Mouse (Mus musculus) midbrain, embryonic 13.5 days (tissue): ENCODE data around the gene Odf2l. TPM values are rescaled to one million over a fixed set of nuclear protein-coding genes. Genes with fewer than 3 reads are reported as not detected.
A peak's percentile ranks its signal among the peaks of the same experiment; 100 is the strongest.

Experiments
- ATAC-seq: fragments of 200-750 bp; cut with Nextera tagmentation; 2 replicates; pipeline ENCODE4 v1.8.0; 2017; ENCODE audit warnings: mild to moderate bottlenecking, moderate TSS enrichment, moderate library complexity
- H3K27ac ChIP-seq: fragments of 300-500 bp; sonication (generic); 2 replicates; pipeline ENCODE4 v1.5.1; 2015; ENCODE audit warnings: inconsistent platforms, mild to moderate bottlenecking, moderate library complexity
- H3K27me3 ChIP-seq: fragments of 300-500 bp; sonication (generic); 2 replicates; pipeline ENCODE4 v1.6.1; 2015; ENCODE audit warnings: mild to moderate bottlenecking, inconsistent platforms
- H3K36me3 ChIP-seq: fragments of 300-500 bp; sonication (generic); 2 replicates; pipeline ENCODE4 v1.6.1; 2015; ENCODE audit warnings: mild to moderate bottlenecking, inconsistent platforms
- H3K4me1 ChIP-seq: fragments of 300-500 bp; sonication (generic); replicated peaks from 2 replicates; pipeline ENCODE4 v1.6.1; 2015; ENCODE audit warnings: inconsistent platforms
- H3K4me2 ChIP-seq: fragments of 300-500 bp; sonication (generic); replicated peaks from 2 replicates; pipeline ENCODE4 v1.6.1; 2015; ENCODE audit warnings: moderate library complexity, mild to moderate bottlenecking, inconsistent platforms
- H3K4me3 ChIP-seq: fragments of 300-500 bp; sonication (generic); replicated peaks from 2 replicates; pipeline ENCODE4 v1.5.1; 2015; ENCODE audit warnings: mild to moderate bottlenecking, inconsistent platforms
- H3K9ac ChIP-seq: fragments of 300-500 bp; sonication (generic); replicated peaks from 2 replicates; pipeline ENCODE4 v1.6.1; 2015; ENCODE audit warnings: mild to moderate bottlenecking, inconsistent platforms
- H3K9me3 ChIP-seq: fragments of 300-500 bp; sonication (generic); 2 replicates; pipeline ENCODE4 v1.6.1; 2016; ENCODE audit warnings: mild to moderate bottlenecking, inconsistent platforms
- WGBS: fragments of 180-500 bp; shearing (Covaris S2); methylation state at CpG from one replicate; pipeline ENCODE4 v1.1.7; 2015; 5-methylcytosine and 5-hydroxymethylcytosine counted together
- polyA plus RNA-seq: library from polyadenylated mRNA; unstranded; fragments of >200 nt; fragmentation: Nextera tagmentation; extraction: Ambion mirVana; gene quantifications from 2 replicates; pipeline ENCODE4 v1.2.1, GENCODE M21; 2015

Odf2l gene
- polyA plus RNA-seq = 19.1 and 21.1 TPM in 2 replicates

- Histone ChIP-seq H3K4me1 (peaks cover 19% of the 10 kb centered on the region), H3K36me3 (no peaks in the 10 kb centered on the region), H3K27me3 (no peaks in the 10 kb centered on the region), H3K9me3 (no peaks in the 10 kb centered on the region), H3K4me2 (peak within 1 kb of the TSS; percentile 75), H3K9ac (peak within 1 kb of the TSS; percentile 78), H3K4me3 (peak within 1 kb of the TSS; percentile 69), H3K27ac (peak within 1 kb of the TSS; percentile 96)
- under 1% methylated on average over 57 of the region's 57 CpGs for WGBS
- ATAC-seq = peak; percentile 99
Measured at GRCm38 (mm10) chr3:145118254-145119001, at the start of gene Odf2l. Gene Odf2l (plus strand): TSS chr3:145118588.

GRCm38 (mm10) chr3:145068964-145069363 lies 49.4 kb upstream of the Odf2l start:
- no peak overlapping the region for H3K4me2 ChIP-seq
- no peaks in the 10 kb centered on the region for H3K36me3 ChIP-seq
- no peaks in the 10 kb centered on the region for H3K9me3 ChIP-seq
- no peak overlapping the region for H3K27ac ChIP-seq
- WGBS = 82% methylated on average over 4 of the region's 4 CpGs
- no peaks in the 10 kb centered on the region for H3K4me1 ChIP-seq
- no peak overlapping the region for H3K9ac ChIP-seq
- H3K4me3 ChIP-seq = no peak overlapping the region
- ATAC-seq = no peak
- no peaks in the 10 kb centered on the region for H3K27me3 ChIP-seq

- H3K4me3 ChIP-seq = no peak overlapping the region
- no peaks in the 10 kb centered on the region for H3K36me3 ChIP-seq
- no peak overlapping the region for H3K9ac ChIP-seq
- no peaks in the 10 kb centered on the region for H3K27me3 ChIP-seq
- H3K4me2 ChIP-seq = no peak overlapping the region
- no peaks in the 10 kb centered on the region for H3K4me1 ChIP-seq
- H3K27ac ChIP-seq = no peak overlapping the region
- ATAC-seq = no peak
- no peaks in the 10 kb centered on the region for H3K9me3 ChIP-seq
- WGBS = 93% methylated on average over 3 of the region's 3 CpGs
Measured at GRCm38 (mm10) chr3:145072339-145072738, 46.0 kb upstream of the Odf2l start.

- Histone ChIP-seq H3K9me3 (no peaks in the 10 kb centered on the region), H3K4me2 (no peak overlapping the region), H3K4me3 (no peak overlapping the region), H3K27me3 (no peaks in the 10 kb centered on the region), H3K4me1 (no peaks in the 10 kb centered on the region), H3K9ac (no peak overlapping the region), H3K36me3 (no peaks in the 10 kb centered on the region), H3K27ac (no peak overlapping the region)
- WGBS = 95% methylated on average over 6 of the region's 6 CpGs
- ATAC-seq = no peak
Measured at GRCm38 (mm10) chr3:145078405-145078804, 40.0 kb upstream of the Odf2l start.

- no peaks in the 10 kb centered on the region for H3K27me3 ChIP-seq
- H3K9me3 ChIP-seq = 0 out of 2 replicates have a peak, but pooled peaks cover 4% of the 10 kb centered on the region
- H3K4me2 ChIP-seq = no peak overlapping the region
- no peak for ATAC-seq
- no peak overlapping the region for H3K4me3 ChIP-seq
- WGBS = 84% methylated on average over 8 of the region's 8 CpGs
- H3K36me3 ChIP-seq = no peaks in the 10 kb centered on the region
- H3K9ac ChIP-seq = no peak overlapping the region
- no peaks in the 10 kb centered on the region for H3K4me1 ChIP-seq
- H3K27ac ChIP-seq = no peak overlapping the region
Measured at GRCm38 (mm10) chr3:145080904-145081303, 37.5 kb upstream of the Odf2l start.

GRCm38 (mm10) chr3:145083081-145083480 lies 35.3 kb upstream of the Odf2l start:
- ATAC-seq = no peak
- 90% methylated on average over 1 of the region's 1 CpGs for WGBS
- no peak overlapping the region for H3K4me3 ChIP-seq
- H3K27ac ChIP-seq = no peak overlapping the region
- no peaks in the 10 kb centered on the region for H3K36me3 ChIP-seq
- no peak overlapping the region for H3K9ac ChIP-seq
- H3K27me3 ChIP-seq = no peaks in the 10 kb centered on the region
- no peaks in the 10 kb centered on the region for H3K4me1 ChIP-seq
- H3K4me2 ChIP-seq = no peak overlapping the region
- H3K9me3 ChIP-seq = 0 out of 2 replicates have a peak, but pooled peaks cover 4% of the 10 kb centered on the region

- Histone ChIP-seq H3K27ac (no peak overlapping the region), H3K9me3 (0 out of 2 replicates have a peak, but pooled peaks cover 4% of the 10 kb centered on the region), H3K9ac (no peak overlapping the region), H3K36me3 (no peaks in the 10 kb centered on the region), H3K27me3 (no peaks in the 10 kb centered on the region), H3K4me2 (no peak overlapping the region), H3K4me3 (no peak overlapping the region), H3K4me1 (no peaks in the 10 kb centered on the region)
- WGBS = 96% methylated on average over 14 of the region's 14 CpGs
- no peak for ATAC-seq
Measured at GRCm38 (mm10) chr3:145086180-145086579, 32.2 kb upstream of the Odf2l start.

GRCm38 (mm10) chr3:145087857-145088598 lies 30.4 kb upstream of the Odf2l start:
- WGBS = 79% methylated on average over 8 of the region's 8 CpGs
- Histone ChIP-seq H3K4me1 (no peaks in the 10 kb centered on the region), H3K4me3 (no peak overlapping the region), H3K27me3 (no peaks in the 10 kb centered on the region), H3K9ac (no peak overlapping the region), H3K9me3 (0 out of 2 replicates have a peak, but pooled peaks cover 4% of the 10 kb centered on the region), H3K36me3 (no peaks in the 10 kb centered on the region), H3K27ac (no peak overlapping the region), H3K4me2 (no peak overlapping the region)
- ATAC-seq = no peak

GRCm38 (mm10) chr3:145099291-145099690 lies 19.1 kb upstream of the Odf2l start, which contains the start of gene Clca2:
Gene Clca2 (minus strand): TSS chr3:145099443.
- no peak for ATAC-seq
- Histone ChIP-seq H3K27me3 (no peaks in the 10 kb centered on the region), H3K9me3 (no peaks in the 10 kb centered on the region), H3K27ac (no peak within 1 kb of the TSS), H3K9ac (no peak within 1 kb of the TSS), H3K4me1 (no peaks in the 10 kb centered on the region), H3K4me3 (no peak within 1 kb of the TSS), H3K36me3 (no peaks in the 10 kb centered on the region), H3K4me2 (no peak within 1 kb of the TSS)
- whole genome bisulfite sequencing = 83% methylated on average over 6 of the region's 6 CpGs

- Histone ChIP-seq H3K9me3 (no peaks in the 10 kb centered on the region), H3K27me3 (no peaks in the 10 kb centered on the region), H3K27ac (no peak overlapping the region), H3K4me2 (no peak overlapping the region), H3K36me3 (no peaks in the 10 kb centered on the region), H3K4me3 (no peak overlapping the region), H3K4me1 (no peaks in the 10 kb centered on the region), H3K9ac (no peak overlapping the region)
- WGBS = 85% methylated on average over 9 of the region's 9 CpGs
- ATAC-seq = no peak
Measured at GRCm38 (mm10) chr3:145101891-145102555, 16.4 kb upstream of the Odf2l start.

- Histone ChIP-seq H3K4me2 (no peak overlapping the region), H3K4me1 (no peaks in the 10 kb centered on the region), H3K36me3 (no peaks in the 10 kb centered on the region), H3K4me3 (no peak overlapping the region), H3K27me3 (no peaks in the 10 kb centered on the region), H3K27ac (no peak overlapping the region), H3K9ac (no peak overlapping the region), H3K9me3 (no peaks in the 10 kb centered on the region)
- 79% methylated on average over 2 of the region's 2 CpGs for WGBS
- no peak for ATAC-seq
Measured at GRCm38 (mm10) chr3:145103321-145103720, 15.1 kb upstream of the Odf2l start.

- Histone ChIP-seq H3K27ac (no peak overlapping the region), H3K36me3 (no peaks in the 10 kb centered on the region), H3K9ac (no peak overlapping the region), H3K27me3 (no peaks in the 10 kb centered on the region), H3K4me3 (no peak overlapping the region), H3K4me1 (no peaks in the 10 kb centered on the region), H3K4me2 (no peak overlapping the region), H3K9me3 (no peaks in the 10 kb centered on the region)
- ATAC-seq = no peak
- WGBS = 74% methylated on average over 5 of the region's 5 CpGs
Measured at GRCm38 (mm10) chr3:145103770-145104169, 14.6 kb upstream of the Odf2l start.
